ENCODE assay signal across 7 mouse cellular contexts in the genomic region with DNA sequence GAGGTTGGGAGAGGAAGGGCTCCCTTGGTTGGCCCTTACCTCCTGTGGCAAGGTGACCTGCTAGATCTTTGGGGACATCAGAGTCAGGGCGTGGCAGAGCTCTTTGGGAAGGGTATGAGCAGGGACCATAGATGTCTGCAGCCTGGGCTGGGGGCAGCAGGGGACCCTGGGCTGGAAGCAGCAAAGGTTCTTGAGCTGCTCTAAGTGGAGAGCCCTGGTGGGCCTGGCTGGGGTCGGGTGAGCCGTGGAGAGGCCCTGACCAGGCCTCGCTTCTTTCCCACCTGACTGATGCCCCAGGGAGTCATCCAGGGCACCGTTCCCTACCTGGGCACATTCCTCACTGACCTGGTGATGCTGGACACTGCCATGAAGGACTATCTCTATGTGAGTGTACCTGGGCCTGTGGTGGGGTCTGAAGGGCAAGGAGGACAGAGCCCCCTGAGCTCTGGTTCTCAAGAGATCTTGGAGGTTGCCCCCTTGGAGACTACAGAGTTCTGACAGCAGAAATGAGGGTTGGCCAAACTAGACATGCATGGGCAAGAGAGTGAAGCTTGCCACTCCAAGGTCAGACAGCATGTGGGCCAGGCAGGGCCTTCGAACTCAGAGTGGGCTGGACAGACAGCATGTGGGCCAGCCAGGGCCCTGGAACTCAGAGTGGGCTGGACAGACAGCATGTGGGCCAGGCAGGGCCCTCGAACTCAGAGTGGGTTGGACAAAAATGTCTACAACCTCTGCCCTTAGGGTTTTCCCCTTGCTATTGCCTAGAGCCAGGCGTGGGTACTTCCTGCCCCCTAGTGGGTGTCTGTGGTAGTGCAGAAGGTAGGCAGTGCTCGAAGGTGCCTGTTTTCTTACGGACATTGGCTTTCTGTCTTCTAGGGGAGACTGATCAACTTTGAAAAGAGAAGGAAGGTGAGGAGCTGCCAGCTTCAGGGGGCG. TPM values are rescaled to one million over a fixed set of nuclear protein-coding genes. Genes with fewer than 3 reads are reported as not detected.
DNase-seq lines count a peak whose midpoint lies in the region; ATAC-seq lines count a peak whose summit lies in the region.

No protein-coding gene starts in this region.

- no peaks in the 10 kb centered on the region for H3K4me1 ChIP-seq in hindbrain, embryonic 16.5 days (ENCODE audit: control insufficient read depth, insufficient read depth, low read depth, low read length)
- H3K4me1 ChIP-seq in midbrain, embryonic 14.5 days (ENCODE audit: control insufficient read depth, insufficient read depth, low read length): no peaks in the 10 kb centered on the region

- intact Hi-C loops in left cerebral cortex, postnatal 36 days (cut with DNase I): loop anchor here (1.0 kb wide), 1 partner anchor 32 kb away; no protein-coding TSS in a partner anchor

- peaks cover 77% of the 10 kb centered on the region for H3K36me3 ChIP-seq in hindbrain, embryonic 16.5 days (ENCODE audit: control insufficient read depth, insufficient read depth, low read length)
- peaks cover 97% of the 10 kb centered on the region for H3K36me3 ChIP-seq in midbrain, embryonic 14.5 days (ENCODE audit: control insufficient read depth, insufficient read depth, low read length)

- H3K4me3 ChIP-seq in hindbrain, embryonic 16.5 days (ENCODE audit: low read length): no peak overlapping the region
- H3K4me3 ChIP-seq in midbrain, embryonic 14.5 days (replicated peaks; ENCODE audit: low read depth, low read length): no peak overlapping the region

- H3K27ac ChIP-seq in hindbrain, embryonic 16.5 days (ENCODE audit: low read depth, low read length): peak overlapping the region; percentile 6; the same call in 1 of the 2 replicates
- no peak overlapping the region for H3K27ac ChIP-seq in midbrain, embryonic 14.5 days (replicated peaks; ENCODE audit: low read depth, low read length)

- H3K9me3 ChIP-seq in hindbrain, embryonic 16.5 days (ENCODE audit: control insufficient read depth, low read length): no peaks in the 10 kb centered on the region
- no peaks in the 10 kb centered on the region for H3K9me3 ChIP-seq in midbrain, embryonic 14.5 days (ENCODE audit: control insufficient read depth, low read length)

- no peaks in the 10 kb centered on the region for H3K27me3 ChIP-seq in hindbrain, embryonic 16.5 days (replicated peaks; ENCODE audit: control insufficient read depth, insufficient read depth, low read length)
- H3K27me3 ChIP-seq in midbrain, embryonic 14.5 days (ENCODE audit: control insufficient read depth, insufficient read depth, low read length): no peaks in the 10 kb centered on the region

- WGBS in hindbrain, embryonic 16.5 days: 56% methylated on average over 11 of the region's 11 CpGs
- 50% methylated on average over 11 of the region's 11 CpGs for WGBS in midbrain, embryonic 14.5 days

- peak; percentile 18 for ATAC-seq in hindbrain, embryonic 16.5 days
- ATAC-seq in midbrain, embryonic 14.5 days (ENCODE audit: low FRiP score, low TSS enrichment): peak; percentile 58; the same call in 1 of the 2 replicates

- no peak overlapping the region for H3K4me2 ChIP-seq in hindbrain, embryonic 16.5 days (ENCODE audit: low read length)
- H3K4me2 ChIP-seq in midbrain, embryonic 14.5 days (ENCODE audit: low read length): no peak overlapping the region

- peak; percentile 49 for DNase-seq in WW6 (ENCODE audit: low read depth, low spot score)
- peak; percentile 93 to 96 for DNase-seq in cerebellum, postnatal 10 days
- peak; percentile 78 to 79 for DNase-seq in frontal cortex, postnatal 25 days (ENCODE audit: low spot score in 2 of 2)
- peak; percentile 61 to 76 for DNase-seq in left cerebral cortex, postnatal 36 days (ENCODE audit: low spot score in 2 of 2)
- peak; percentile 88 for DNase-seq in midbrain, embryonic 14.5 days
- DNase-seq in spleen, adult 12 weeks (ENCODE audit: low spot score): peak; percentile 75

- no peak overlapping the region for H3K9ac ChIP-seq in hindbrain, embryonic 16.5 days (ENCODE audit: low read depth, low read length)
- H3K9ac ChIP-seq in midbrain, embryonic 14.5 days (replicated peaks; ENCODE audit: low read length): no peak overlapping the region

RNA-seq across cellular contexts. Expression of a gene that starts 15.7 kb away (rescaled TPM):
- not detected in 2 replicates for polyA plus RNA-seq in hindbrain, embryonic 16.5 days (2015; fragmentation: Nextera tagmentation; extraction: Ambion mirVana)
- total RNA-seq in left cerebral cortex, postnatal 36 days (2021): not detected
- not detected in 2 replicates for polyA plus RNA-seq in midbrain, embryonic 14.5 days (2014; fragmentation: Nextera tagmentation; extraction: Ambion mirVana)

RNA-seq across cellular contexts. Expression of a gene that starts 34.6 kb away (rescaled TPM):
- 75.0 and 84.9 TPM in 2 replicates for polyA plus RNA-seq in hindbrain, embryonic 16.5 days (2015; fragmentation: Nextera tagmentation; extraction: Ambion mirVana)
- total RNA-seq in left cerebral cortex, postnatal 36 days (2021): 10 to 100 TPM; 82.7 to 82.8 TPM
- 97.9 and 101 TPM in 2 replicates for polyA plus RNA-seq in midbrain, embryonic 14.5 days (2014; fragmentation: Nextera tagmentation; extraction: Ambion mirVana)

RNA-seq across cellular contexts. Expression of a gene that starts 36.0 kb away (rescaled TPM):
- polyA plus RNA-seq in hindbrain, embryonic 16.5 days (2015; fragmentation: Nextera tagmentation; extraction: Ambion mirVana): 39.5 and 44.1 TPM in 2 replicates
- 10 to 100 TPM; 17.9 to 18.6 TPM for total RNA-seq in left cerebral cortex, postnatal 36 days (2021)
- 30.5 and 31.0 TPM in 2 replicates for polyA plus RNA-seq in midbrain, embryonic 14.5 days (2014; fragmentation: Nextera tagmentation; extraction: Ambion mirVana)

RNA-seq across cellular contexts. Expression of a gene that starts 41.6 kb away (rescaled TPM):
- 2.5 and 2.6 TPM in 2 replicates for polyA plus RNA-seq in hindbrain, embryonic 16.5 days (2015; fragmentation: Nextera tagmentation; extraction: Ambion mirVana)
- total RNA-seq in left cerebral cortex, postnatal 36 days (2021): 1 to 10 TPM; 1.7 TPM
- polyA plus RNA-seq in midbrain, embryonic 14.5 days (2014; fragmentation: Nextera tagmentation; extraction: Ambion mirVana): 1.8 TPM in 1 of 2 replicates, not detected in the other

RNA-seq across cellular contexts. Expression of a gene that starts 50.8 kb away (rescaled TPM):
- polyA plus RNA-seq in hindbrain, embryonic 16.5 days (2015; fragmentation: Nextera tagmentation; extraction: Ambion mirVana): 1.7 and 2.0 TPM in 2 replicates
- 1 to 10 TPM; 1.6 to 3.3 TPM for total RNA-seq in left cerebral cortex, postnatal 36 days (2021)
- 1.3 TPM in 1 of 2 replicates, not detected in the other for polyA plus RNA-seq in midbrain, embryonic 14.5 days (2014; fragmentation: Nextera tagmentation; extraction: Ambion mirVana)
